Mouse (Mus musculus) hindbrain, embryonic 11.5 days (tissue): ENCODE data around the gene Galnt10. TPM values are rescaled to one million over a fixed set of nuclear protein-coding genes. Genes with fewer than 3 reads are reported as not detected.

Experiments
- ATAC-seq: fragments of 200-750 bp; cut with Nextera tagmentation; 2 replicates; pipeline ENCODE4 v1.8.0; 2017; ENCODE audit warnings: mild to moderate bottlenecking, moderate TSS enrichment, moderate library complexity; ENCODE audit not compliant: low FRiP score
- DNase-seq: peaks from one replicate; pipeline ENCODE4 v3.0.0-alpha.2; 2015; ENCODE audit warnings: low spot score
- H3K27ac ChIP-seq: fragments of 300-500 bp; sonication (generic); 2 replicates; pipeline ENCODE4 v1.5.1; 2014; ENCODE audit warnings: mild to moderate bottlenecking, low read depth, low read length
- H3K27me3 ChIP-seq: fragments of 300-500 bp; sonication (generic); 2 replicates; pipeline ENCODE4 v1.6.1; 2014; ENCODE audit warnings: mild to moderate bottlenecking, low read length, moderate library complexity, mixed read lengths; ENCODE audit not compliant: control insufficient read depth, insufficient read depth
- H3K36me3 ChIP-seq: fragments of 300-500 bp; sonication (generic); 2 replicates; pipeline ENCODE4 v1.6.1; 2014; ENCODE audit warnings: mild to moderate bottlenecking, low read length, moderate library complexity, mixed read lengths; ENCODE audit not compliant: control insufficient read depth, insufficient read depth
- H3K4me1 ChIP-seq: fragments of 300-500 bp; sonication (generic); replicated peaks from 2 replicates; pipeline ENCODE4 v1.6.1; 2014; ENCODE audit warnings: low read length, mixed read lengths; ENCODE audit not compliant: control insufficient read depth, insufficient read depth
- H3K4me2 ChIP-seq: fragments of 300-500 bp; sonication (generic); replicated peaks from 2 replicates; pipeline ENCODE4 v1.6.1; 2014; ENCODE audit warnings: mild to moderate bottlenecking, low read depth, low read length
- H3K4me3 ChIP-seq: fragments of 300-500 bp; sonication (generic); 2 replicates; pipeline ENCODE4 v1.5.1; 2014; ENCODE audit warnings: low read depth, low read length
- H3K9ac ChIP-seq: fragments of 300-500 bp; sonication (generic); 2 replicates; pipeline ENCODE4 v1.6.1; 2014; ENCODE audit warnings: low read depth, low read length
- H3K9me3 ChIP-seq: fragments of 300-500 bp; sonication (generic); 2 replicates; pipeline ENCODE4 v1.6.1; 2016; ENCODE audit warnings: low read length; ENCODE audit not compliant: control insufficient read depth
- WGBS: fragments of 180-500 bp; shearing (Covaris S2); extraction: QIAGEN DNeasy Blood & Tissue Kit; methylation state at CpG from one replicate; pipeline ENCODE4 v1.1.7; 2014; 5-methylcytosine and 5-hydroxymethylcytosine counted together
- polyA plus RNA-seq: library from polyadenylated mRNA; unstranded; fragments of >200 nt; fragmentation: Nextera tagmentation; extraction: Ambion mirVana; gene quantifications from 2 replicates; pipeline ENCODE4 v1.2.1, GENCODE M21; 2014

Galnt10 gene
- polyA plus RNA-seq, 1 experiment from 2014 or later = 9.7 TPM

DNA sequence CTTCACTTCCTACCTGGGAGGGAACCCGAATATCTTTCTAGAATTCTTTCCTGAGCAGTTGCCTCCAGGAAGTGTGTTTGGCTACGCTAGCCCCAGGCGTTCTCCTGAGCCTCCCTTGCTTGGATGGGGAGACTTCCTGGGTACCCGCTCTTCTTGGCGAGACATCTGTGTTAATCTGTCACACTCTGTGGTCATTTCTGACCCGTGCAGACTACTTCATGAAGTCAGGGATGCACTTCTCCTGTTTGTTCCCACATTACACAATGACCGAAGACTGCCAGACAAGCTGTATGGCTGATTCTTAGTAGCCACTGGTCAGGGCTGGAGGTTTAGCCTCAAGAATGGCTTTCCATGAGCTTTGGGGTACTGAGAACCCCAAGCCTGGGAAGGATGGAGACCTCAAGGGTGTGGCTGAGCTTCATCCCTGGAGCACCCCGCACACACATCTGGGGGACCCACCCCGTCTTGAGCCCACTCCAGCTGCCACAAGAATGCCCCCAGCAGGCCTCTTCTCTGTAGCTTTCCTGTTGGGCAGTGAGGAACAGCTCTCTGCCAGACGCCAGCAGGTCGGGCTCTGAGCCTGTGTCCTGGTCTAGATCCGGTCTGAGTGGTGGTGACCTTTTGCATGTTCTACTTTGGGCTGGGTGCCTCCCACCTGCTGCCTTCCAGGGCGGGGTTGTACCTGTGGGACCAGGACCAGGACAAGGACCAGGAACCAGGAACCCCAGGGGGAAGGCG, 7.8 kb downstream of the Galnt10 start:
- H3K4me3 ChIP-seq = no peak overlapping the region
- DNase-seq (no peak), ATAC-seq (no peak)
- no peak overlapping the region for H3K9ac ChIP-seq
- H3K27ac ChIP-seq = no peak overlapping the region
- H3K36me3 ChIP-seq = no peaks in the 10 kb centered on the region
- WGBS = 87% methylated on average over 14 of the region's 14 CpGs
- no peaks in the 10 kb centered on the region for H3K9me3 ChIP-seq
- peaks cover 15% of the 10 kb centered on the region for H3K4me1 ChIP-seq
- no peak overlapping the region for H3K4me2 ChIP-seq
- no peaks in the 10 kb centered on the region for H3K27me3 ChIP-seq

GRCm38 (mm10) chr11:57653796-57654195, 8.6 kb downstream of the Galnt10 start:
- Histone ChIP-seq H3K4me2 (no peak overlapping the region), H3K9ac (no peak overlapping the region), H3K27me3 (no peaks in the 10 kb centered on the region), H3K4me3 (no peak overlapping the region), H3K27ac (no peak overlapping the region), H3K36me3 (no peaks in the 10 kb centered on the region), H3K9me3 (no peaks in the 10 kb centered on the region), H3K4me1 (peaks cover 15% of the 10 kb centered on the region)
- DNase-seq = no peak
- no peak for ATAC-seq
- WGBS = 77% methylated on average over 5 of the region's 5 CpGs

GRCm38 (mm10) chr11:57654386-57654785, 9.1 kb downstream of the Galnt10 start:
- Histone ChIP-seq H3K27ac (no peak overlapping the region), H3K27me3 (no peaks in the 10 kb centered on the region), H3K4me3 (no peak overlapping the region), H3K36me3 (no peaks in the 10 kb centered on the region), H3K4me1 (peaks cover 15% of the 10 kb centered on the region), H3K4me2 (no peak overlapping the region), H3K9ac (no peak overlapping the region), H3K9me3 (no peaks in the 10 kb centered on the region)
- peak; percentile 43; the same call in 1 of the 2 replicates for ATAC-seq
- DNase-seq = peak; percentile 33
- 16% methylated on average over 4 of the region's 4 CpGs for WGBS

DNA sequence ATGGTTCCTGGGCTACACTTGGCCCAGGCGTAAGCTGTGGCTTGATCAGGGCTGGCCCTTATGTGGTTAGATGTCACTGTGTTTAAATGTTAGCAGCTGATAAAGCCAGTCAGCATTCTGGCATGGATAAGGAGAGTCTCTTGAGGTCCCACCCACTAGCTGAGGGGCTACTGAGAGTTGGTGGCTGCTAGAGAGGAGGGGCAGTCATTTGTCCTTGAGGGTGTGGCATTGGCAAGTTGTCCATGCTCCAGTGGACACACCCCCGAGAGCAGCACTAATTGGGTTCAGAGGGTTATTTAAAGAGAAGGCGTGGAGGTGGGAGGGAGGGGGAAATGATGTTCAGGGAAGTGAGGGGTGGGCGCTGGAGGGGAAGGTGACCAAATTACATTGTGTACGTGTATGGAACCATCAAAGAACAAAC, 9.7 kb downstream of the Galnt10 start:
- Histone ChIP-seq H3K27ac (no peak overlapping the region), H3K4me1 (peaks cover 15% of the 10 kb centered on the region), H3K27me3 (no peaks in the 10 kb centered on the region), H3K36me3 (no peaks in the 10 kb centered on the region), H3K4me2 (no peak overlapping the region), H3K4me3 (no peak overlapping the region), H3K9ac (no peak overlapping the region), H3K9me3 (no peaks in the 10 kb centered on the region)
- ATAC-seq = peak; percentile 34; the same call in 1 of the 2 replicates
- DNase-seq = no peak
- WGBS = 35% methylated on average over 5 of the region's 5 CpGs

- 49% methylated on average over 10 of the region's 10 CpGs for WGBS
- peaks cover 15% of the 10 kb centered on the region for H3K4me1 ChIP-seq
- ATAC-seq (no peak), DNase-seq (no peak)
- no peak overlapping the region for H3K4me2 ChIP-seq
- no peaks in the 10 kb centered on the region for H3K36me3 ChIP-seq
- no peaks in the 10 kb centered on the region for H3K9me3 ChIP-seq
- H3K27ac ChIP-seq = no peak overlapping the region
- no peak overlapping the region for H3K4me3 ChIP-seq
- H3K27me3 ChIP-seq = no peaks in the 10 kb centered on the region
- no peak overlapping the region for H3K9ac ChIP-seq
Observed at GRCm38 (mm10) chr11:57655669-57656325, 10.6 kb downstream of the Galnt10 start.

GRCm38 (mm10) chr11:57656602-57657275, 11.5 kb downstream of the Galnt10 start:
- WGBS = 57% methylated on average over 8 of the region's 8 CpGs

GRCm38 (mm10) chr11:57657370-57658072, 12.3 kb downstream of the Galnt10 start:
- DNase-seq (no peak), ATAC-seq (no peak)
- no peak overlapping the region for H3K27ac ChIP-seq
- no peaks in the 10 kb centered on the region for H3K9me3 ChIP-seq
- no peaks in the 10 kb centered on the region for H3K36me3 ChIP-seq
- H3K4me3 ChIP-seq = no peak overlapping the region
- H3K9ac ChIP-seq = no peak overlapping the region
- H3K4me1 ChIP-seq = peaks cover 12% of the 10 kb centered on the region
- H3K27me3 ChIP-seq = no peaks in the 10 kb centered on the region
- WGBS = 86% methylated on average over 9 of the region's 9 CpGs
- no peak overlapping the region for H3K4me2 ChIP-seq

More at GRCm38 (mm10) chr11:57656602-57657275, 11.5 kb downstream of the Galnt10 start:
- peaks cover 12% of the 10 kb centered on the region for H3K4me1 ChIP-seq
- no peak overlapping the region for H3K9ac ChIP-seq
- H3K27me3 ChIP-seq = no peaks in the 10 kb centered on the region
- ATAC-seq = no peak
- H3K9me3 ChIP-seq = no peaks in the 10 kb centered on the region
- no peak overlapping the region for H3K27ac ChIP-seq
- no peaks in the 10 kb centered on the region for H3K36me3 ChIP-seq
- no peak overlapping the region for H3K4me3 ChIP-seq
- DNase-seq = no peak
- H3K4me2 ChIP-seq = no peak overlapping the region

DNA sequence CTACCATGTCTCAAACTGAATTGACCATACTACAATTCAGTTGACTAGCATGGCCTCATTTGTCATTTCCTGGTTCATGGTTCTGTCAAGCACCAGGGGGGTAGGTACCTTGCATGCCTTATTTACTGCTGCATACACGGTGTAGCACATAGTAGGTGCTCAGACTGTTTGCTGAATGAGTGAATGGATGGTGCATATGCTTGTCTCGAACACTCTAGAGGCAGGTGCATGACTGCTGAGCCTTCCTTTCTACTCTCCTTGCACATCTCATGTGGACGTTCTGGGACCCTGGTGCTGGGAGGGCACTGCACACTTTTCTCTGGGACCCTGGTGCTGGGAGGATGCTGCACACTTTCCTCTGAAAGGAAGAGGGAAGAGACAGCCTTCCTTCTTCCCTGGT, 13.0 kb downstream of the Galnt10 start:
- Histone ChIP-seq H3K27me3 (no peaks in the 10 kb centered on the region), H3K9ac (no peak overlapping the region), H3K27ac (no peak overlapping the region), H3K4me1 (peaks cover 12% of the 10 kb centered on the region), H3K4me3 (no peak overlapping the region), H3K36me3 (no peaks in the 10 kb centered on the region), H3K4me2 (no peak overlapping the region), H3K9me3 (no peaks in the 10 kb centered on the region)
- 86% methylated on average over 3 of the region's 3 CpGs for WGBS
- ATAC-seq = no peak
- no peak for DNase-seq
